Mouse (Mus musculus) CD4-positive naive resting alpha-beta T cell, adult 57 days (primary cell): ENCODE results near the gene Rbms2. TPM values are rescaled to one million over a fixed set of nuclear protein-coding genes. Genes with fewer than 3 reads are reported as not detected.

Experiments used
- total RNA-seq: library from RNA; stranded (reverse); gene quantifications from one replicate; pipeline ENCODE4 v1.2.4, GENCODE M21; 2023

Rbms2 gene
- 49.3 TPM for total RNA-seq

DNA sequence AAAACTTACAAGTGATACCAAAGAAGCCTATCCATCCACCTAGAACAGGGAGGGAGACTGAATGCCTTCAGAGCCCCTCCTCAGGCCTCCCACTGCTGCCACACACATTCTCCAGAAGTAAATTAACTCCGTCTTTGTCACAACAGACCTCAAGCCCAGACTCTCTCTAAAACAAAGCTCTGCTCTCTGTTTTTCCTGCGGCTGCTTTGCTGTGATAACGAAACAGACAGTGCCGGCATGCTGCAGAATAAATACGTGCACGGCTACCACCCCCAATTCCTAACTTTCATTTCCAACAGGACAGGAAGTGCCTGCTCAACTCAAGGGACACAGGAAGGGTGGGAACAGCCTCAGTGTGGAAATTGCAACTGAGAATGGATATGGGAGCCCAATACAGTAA, at the start of gene Rbms2:
TSS of gene Rbms2 (minus strand) at position 309 of the 400 bp plus-strand sequence.

DNA sequence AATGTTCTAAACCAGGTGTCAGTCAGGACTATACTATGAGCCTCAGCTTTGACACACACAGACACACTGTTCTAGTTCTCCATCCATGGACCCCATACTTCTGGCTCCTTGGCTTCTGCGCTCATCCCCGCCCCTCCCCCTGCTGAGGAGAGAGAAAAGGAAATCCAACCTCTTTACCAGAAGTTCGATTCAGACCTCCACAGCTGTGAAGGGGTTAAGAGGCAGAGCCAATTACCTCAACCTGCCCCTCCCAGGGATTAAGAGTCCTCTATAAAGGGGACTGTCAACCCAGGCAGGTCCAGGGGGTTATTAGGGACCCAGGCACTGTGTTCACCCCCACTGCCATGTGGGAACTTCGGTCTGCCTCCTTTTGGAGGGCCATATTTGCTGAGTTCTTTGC, 45.4 kb upstream of the Rbms2 start, which contains the start of gene Mip:
TSS of gene Mip (plus strand) at position 301 of the 400 bp plus-strand sequence.

DNA sequence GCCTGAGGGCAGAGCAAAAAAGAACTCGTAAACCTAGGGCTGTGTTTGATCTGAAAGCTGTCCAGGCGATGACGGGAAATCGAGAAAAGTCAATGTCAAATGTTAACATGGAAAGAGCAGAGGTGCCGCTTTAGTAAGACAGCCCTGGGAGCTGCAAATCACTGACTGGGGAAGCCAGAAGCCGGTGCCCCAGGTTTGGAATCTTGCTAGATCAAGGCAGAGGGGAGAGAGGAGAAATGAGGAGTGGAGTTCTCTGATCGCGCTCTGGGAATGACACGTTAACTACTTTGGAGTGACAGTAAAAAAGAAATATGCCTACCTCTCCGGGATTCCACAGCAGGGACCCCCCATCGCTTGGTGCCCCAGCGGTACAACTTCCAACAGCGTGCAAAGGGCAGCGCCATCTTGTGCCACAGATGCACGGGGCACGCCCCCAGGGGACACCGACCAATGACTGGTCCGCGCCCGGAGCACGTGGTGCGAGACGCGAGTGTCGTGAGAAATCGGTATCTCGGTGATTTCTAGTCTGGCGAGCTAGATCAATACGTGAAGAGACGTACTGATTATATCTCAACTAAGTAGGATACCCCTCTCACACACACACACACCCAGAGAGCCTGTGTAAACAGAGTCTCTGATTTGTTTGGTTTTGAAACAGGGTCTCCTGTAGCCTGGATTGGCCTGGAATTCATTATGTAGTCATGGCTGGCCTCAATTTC, 31.5 kb upstream of the Rbms2 start, which contains the start of gene Spryd4:
TSS of gene Spryd4 (minus strand) at position 418 of the 719 bp plus-strand sequence.

DNA sequence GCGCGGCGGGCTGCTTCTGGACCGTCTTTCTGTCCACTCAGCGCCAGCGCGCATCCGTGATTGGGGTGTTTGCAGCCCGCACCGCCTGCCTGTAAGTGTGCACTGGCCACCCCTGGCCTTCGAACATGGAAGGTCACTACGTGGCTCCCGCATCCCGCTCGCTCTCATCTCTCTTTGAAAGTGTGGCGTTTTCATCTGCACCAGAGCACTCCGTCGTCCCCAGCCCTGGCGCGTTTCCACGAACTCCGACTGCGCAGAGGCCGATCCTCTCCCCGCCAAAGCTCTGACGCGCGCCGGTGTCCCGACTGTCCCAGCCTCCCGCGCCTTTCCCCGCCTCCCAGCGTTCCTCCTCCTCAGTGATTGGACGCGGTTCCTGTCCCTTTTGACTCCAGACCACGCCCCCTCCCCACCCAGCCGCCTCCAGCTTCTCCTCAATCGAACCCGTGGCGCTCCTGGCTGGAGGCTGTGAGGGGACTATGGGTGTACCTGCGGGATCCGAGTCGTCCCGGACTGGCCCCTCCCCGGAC, 14.0 kb upstream of the Rbms2 start, which contains the start of gene Gls2:
TSS of gene Gls2 (plus strand) at position 434 of the 527 bp plus-strand sequence.

DNA sequence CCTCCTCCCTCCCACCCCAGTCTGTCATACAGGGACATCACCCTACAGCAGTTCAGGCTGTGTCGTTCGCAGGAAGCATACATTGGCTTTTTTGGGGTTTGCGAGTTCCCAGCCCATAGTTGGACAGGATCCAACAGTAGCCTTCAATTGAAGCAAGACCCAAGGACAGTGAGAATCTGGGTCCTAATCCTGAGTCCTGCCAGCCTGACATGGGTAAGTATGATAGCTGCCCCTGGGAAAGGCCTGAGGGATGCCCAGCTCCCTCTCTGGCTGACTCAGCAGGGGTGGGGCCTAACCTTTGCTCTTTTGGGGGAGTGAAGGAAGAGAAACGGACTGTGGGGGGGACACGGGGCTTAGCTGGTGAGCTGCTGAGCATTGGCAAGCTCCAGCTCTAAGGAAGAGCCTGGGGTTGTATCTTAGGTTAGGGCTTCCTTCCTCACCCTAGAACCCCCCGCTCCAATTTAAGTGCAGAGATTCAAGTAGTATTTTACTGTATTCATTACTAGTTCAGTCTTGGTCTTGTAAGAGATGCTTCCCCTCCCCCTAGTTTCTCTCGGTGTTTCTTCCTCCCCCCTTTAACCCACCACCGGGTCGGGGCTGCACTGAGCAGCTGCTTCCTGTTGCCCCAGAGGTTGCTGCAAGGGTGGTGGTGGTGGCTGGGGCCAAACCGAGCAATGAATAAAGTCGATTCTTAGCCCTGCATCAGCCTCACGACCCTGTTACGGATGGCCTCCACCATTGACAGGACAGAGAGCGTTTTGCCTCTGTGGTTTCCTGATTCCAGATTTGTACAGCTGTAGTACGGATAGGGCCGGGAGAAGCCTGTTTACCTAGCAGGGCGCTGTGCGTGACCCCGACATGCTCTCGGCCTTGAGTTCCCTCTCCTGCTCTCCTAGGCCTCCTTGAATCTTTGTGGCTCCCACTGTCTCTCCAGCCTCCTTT, 88.3 kb downstream of the Rbms2 start, which contains the start of gene Baz2a:
TSS of gene Baz2a (plus strand) at position 14 of the 942 bp plus-strand sequence.

DNA sequence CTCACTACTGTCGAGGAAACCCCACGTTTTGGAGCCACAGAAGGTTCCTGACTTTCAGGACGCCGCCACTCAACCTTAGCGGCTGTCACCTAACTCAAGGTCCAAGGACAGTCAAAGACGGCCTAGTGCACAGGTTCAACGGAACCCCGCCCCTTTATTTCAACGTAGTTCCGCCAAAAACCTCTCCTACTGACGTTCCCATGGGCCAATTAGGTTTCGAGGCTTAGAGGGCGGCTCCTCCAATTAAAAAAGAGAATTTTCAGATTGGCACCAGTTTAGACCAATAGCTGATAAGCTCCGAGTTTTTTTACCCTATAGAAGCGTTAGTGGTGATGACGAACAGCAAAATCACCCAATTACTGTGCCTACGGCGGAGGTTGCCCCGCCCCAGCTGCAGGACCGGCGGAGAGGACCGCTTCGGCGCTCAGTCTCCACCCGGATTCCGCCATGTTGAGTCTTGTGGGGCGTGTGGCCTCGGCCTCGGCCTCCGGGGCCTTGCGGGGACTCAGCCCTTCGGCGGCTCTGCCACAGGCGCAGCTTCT, 97.1 kb downstream of the Rbms2 start, which contains the start of gene Atp5b:
TSS of gene Atp5b (plus strand) at position 394 of the 542 bp plus-strand sequence.

Other genes with a start within 250 kb of the Rbms2 start
- not detected for gene Hsd17b6, start 172.7 kb downstream of the Rbms2 start, total RNA-seq
- 13.9 TPM for gene Prim1, start 165.1 kb downstream of the Rbms2 start, total RNA-seq
- gene Naca, start 144.7 kb downstream of the Rbms2 start, total RNA-seq = 733 TPM
- gene Ptges3, start 121.3 kb downstream of the Rbms2 start, total RNA-seq = 122 TPM
- 586 TPM for gene Atp5b, start 97.0 kb downstream of the Rbms2 start, total RNA-seq
- 125 TPM for gene Baz2a, start 88.7 kb downstream of the Rbms2 start, total RNA-seq
- not detected for gene Gls2, start 14.2 kb upstream of the Rbms2 start, total RNA-seq
- 16.1 TPM for gene Spryd4, start 31.5 kb upstream of the Rbms2 start, total RNA-seq
- not detected for gene Mip, start 45.5 kb upstream of the Rbms2 start, total RNA-seq
- 30.5 TPM for gene Timeless, start 51.8 kb upstream of the Rbms2 start, total RNA-seq
- not detected for gene Apon, start 73.8 kb upstream of the Rbms2 start, total RNA-seq
- not detected for gene Apof, start 88.4 kb upstream of the Rbms2 start, total RNA-seq
- gene Stat2, start 90.3 kb upstream of the Rbms2 start, total RNA-seq = 64.0 TPM
- gene Il23a, start 118.5 kb upstream of the Rbms2 start, total RNA-seq = not detected
- gene Pan2, start 123.0 kb upstream of the Rbms2 start, total RNA-seq = 41.8 TPM
- 29.1 TPM for gene Cnpy2, start 142.2 kb upstream of the Rbms2 start, total RNA-seq
- 90.9 TPM for gene Cs, start 157.4 kb upstream of the Rbms2 start, total RNA-seq
- gene Coq10a, start 188.7 kb upstream of the Rbms2 start, total RNA-seq = 27.2 TPM
- gene Ankrd52, start 196.8 kb upstream of the Rbms2 start, total RNA-seq = 51.7 TPM
- not detected for gene Slc39a5, start 220.9 kb upstream of the Rbms2 start, total RNA-seq
- gene Nabp2, start 231.2 kb upstream of the Rbms2 start, total RNA-seq = 39.4 TPM
- gene Rnf41, start 231.4 kb upstream of the Rbms2 start, total RNA-seq = 28.5 TPM